Mouse (Mus musculus) testis, postnatal 14 days (tissue): Measurements from ENCODE around the gene Ildr1.

Experiments
- DNase-seq: peaks from one replicate; pipeline ENCODE4 v3.0.0; 2021; ENCODE audit warnings: low spot score

Gene Ildr1

GRCm38 (mm10) chr16:36693818-36694413 is at the start of gene Ildr1:
Gene Ildr1 (plus strand): TSS chr16:36693978.
- DNase-seq, result peak; percentile 12

DNA sequence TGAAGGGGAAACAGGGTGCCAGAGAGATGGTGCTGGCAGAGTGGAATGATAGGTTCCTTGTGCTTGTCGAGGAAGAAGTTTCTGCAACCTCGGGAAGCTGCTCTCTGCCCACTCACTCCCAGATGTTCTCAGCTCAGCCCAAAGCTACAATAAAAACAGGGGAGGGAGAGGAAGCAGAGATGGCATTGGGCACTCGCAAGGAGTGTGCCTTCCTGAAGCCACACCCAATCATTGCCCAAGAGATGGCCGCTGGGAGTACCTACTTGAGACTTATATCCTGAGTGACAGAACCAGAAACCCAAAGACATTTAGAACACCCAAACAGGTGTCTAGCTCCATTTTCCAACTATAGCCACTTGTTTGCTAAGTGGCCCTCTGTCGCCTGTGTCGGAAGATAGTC is 48.7 kb upstream of the Ildr1 start:
- no peak for DNase-seq

- no peak for DNase-seq
Observed at GRCm38 (mm10) chr16:36649304-36649703, 44.5 kb upstream of the Ildr1 start.

DNA sequence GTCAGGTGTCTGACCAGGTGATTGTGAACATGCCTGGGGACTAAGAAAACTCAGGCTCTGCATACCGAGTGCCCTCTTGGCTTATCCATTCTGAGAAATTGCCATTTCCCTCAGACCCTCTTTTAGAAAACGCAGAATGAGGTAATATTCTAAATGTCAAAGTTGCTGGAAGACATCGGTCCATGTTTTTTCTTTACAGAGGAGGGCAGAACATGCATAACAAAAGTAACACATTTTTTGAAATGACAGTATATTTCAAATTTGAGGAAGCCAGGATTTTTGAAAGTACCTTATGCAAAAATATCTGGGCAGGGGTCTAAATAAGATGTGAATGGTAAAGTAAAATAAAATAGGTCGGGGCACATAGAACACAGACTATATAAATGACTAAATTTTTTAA is 43.3 kb upstream of the Ildr1 start:
- DNase-seq, result no peak

DNA sequence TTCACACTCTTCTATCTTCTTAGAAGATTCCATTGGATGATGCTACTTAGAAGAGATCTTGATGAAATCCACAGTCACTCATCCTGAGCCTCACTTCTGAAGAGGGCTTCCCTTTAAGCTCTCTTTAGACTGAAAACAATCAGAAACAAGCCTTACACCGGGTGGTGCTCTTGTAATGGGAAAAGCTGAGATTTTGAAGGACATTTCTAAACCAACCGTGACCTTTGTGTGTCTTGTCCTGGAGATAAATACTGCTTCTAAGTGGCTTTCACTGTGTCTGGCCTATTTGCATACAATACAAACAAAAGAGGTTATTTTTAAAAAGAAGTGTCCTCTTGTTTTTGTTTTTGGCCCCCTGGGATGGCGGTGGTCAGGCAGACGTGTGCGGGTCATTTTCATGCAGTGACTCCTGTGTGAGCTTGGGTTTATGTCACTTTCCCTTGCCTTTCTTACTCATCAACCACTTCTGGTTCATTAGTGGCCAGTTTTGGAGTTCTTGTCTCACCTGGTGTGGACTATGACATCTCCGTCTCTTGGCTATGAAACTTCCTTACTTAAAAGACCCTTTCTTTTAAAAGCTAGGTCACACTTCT is 42.5 kb upstream of the Ildr1 start:
- DNase-seq, result no peak

- no peak for DNase-seq
Observed at GRCm38 (mm10) chr16:36655199-36655598, 38.6 kb upstream of the Ildr1 start.

DNA sequence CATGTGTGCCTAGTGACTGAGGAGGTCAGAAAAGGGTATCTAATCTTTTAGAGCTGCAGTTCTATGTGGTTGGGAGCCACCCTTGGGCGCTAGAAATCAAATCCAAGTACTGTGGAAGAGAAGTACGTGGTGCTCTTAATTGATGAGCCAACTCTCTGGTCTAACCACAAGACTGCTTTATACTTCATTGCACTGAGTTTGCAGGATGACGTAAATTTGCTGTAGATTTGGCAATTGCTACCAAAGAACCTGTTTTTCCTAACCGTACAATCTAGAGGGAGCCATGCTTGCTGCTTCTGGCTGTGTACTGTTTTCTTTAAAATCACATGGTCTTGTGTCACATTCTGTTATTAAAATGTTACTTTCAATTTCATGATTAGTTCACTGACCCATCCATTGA is 37.9 kb upstream of the Ildr1 start:
- DNase-seq, result no peak

- DNase-seq, result no peak
Observed at GRCm38 (mm10) chr16:36661330-36661729, 32.4 kb upstream of the Ildr1 start.

DNA sequence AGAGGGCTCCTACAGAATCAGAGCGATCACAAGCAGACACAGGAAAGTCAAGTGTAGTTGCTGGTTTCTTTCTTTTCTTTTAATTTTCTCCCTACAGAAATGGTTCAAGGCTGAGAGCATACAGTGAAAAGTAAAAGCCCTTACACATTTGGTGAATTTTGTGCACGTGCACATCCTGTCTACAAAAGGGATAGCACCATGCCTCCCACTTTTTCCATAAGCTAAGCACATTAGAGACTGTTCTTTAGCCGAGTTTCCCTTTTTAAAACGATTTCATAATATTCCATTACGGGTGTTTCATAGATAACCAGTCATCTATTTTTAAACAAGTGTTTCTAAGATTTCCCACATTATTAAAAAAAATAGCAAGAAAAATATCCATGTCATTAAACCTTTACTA is 30.3 kb upstream of the Ildr1 start:
- DNase-seq, result no peak

- DNase-seq, result no peak
Observed at GRCm38 (mm10) chr16:36665782-36666181, 28.0 kb upstream of the Ildr1 start, which contains the start of gene Cd86. Gene Cd86 (minus strand): TSS chr16:36666081.

DNA sequence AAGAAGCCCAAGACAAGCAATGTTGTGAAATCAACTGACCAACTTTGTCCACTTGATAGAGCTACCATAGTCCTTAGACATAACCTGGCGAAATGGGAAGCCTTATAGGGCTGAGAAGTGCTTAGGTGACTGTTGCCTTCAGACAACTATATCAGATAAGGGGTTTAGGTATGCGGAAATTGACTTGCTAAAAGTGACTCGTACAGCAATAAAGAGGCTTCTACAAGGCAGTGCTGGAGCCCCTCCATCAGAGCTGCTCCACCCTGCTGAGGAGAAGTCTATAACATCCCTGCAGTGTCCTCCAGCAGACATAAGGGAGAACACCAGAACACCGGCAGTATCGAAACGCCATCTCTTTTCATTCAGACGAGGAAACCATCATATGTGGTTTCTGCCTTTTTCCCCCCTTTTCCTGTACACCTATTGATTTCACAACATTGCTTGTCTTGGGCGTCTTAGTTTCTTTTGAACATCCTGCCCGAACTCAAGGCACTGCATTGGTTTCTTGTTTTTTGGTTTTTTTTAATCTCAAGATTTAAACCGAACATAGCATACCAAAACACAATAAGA is 27.2 kb upstream of the Ildr1 start:
- DNase-seq, result no peak

GRCm38 (mm10) chr16:36670590-36670989 is 23.2 kb upstream of the Ildr1 start:
- DNase-seq, result no peak

DNA sequence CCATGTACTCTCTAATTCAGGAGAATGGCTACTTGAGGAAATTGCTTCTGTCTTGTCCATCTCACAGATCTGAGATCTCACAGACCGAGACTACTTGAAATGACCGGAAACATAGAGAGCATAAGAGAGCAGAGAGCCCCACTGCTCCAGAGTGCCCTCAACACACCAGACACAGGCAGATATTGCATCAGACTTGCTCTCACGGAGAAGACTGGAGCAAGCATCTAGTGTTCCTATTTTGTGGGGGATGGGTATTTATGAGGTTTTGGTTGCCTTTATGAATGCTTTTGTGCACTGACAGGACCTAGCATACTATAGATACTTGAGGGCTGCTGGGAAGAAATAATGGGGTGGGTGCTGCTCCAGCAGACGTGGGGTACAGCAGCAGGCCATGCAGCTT is 20.6 kb upstream of the Ildr1 start:
- DNase-seq, result no peak

- DNase-seq, result no peak
Observed at GRCm38 (mm10) chr16:36674457-36675204, 19.1 kb upstream of the Ildr1 start.

DNA sequence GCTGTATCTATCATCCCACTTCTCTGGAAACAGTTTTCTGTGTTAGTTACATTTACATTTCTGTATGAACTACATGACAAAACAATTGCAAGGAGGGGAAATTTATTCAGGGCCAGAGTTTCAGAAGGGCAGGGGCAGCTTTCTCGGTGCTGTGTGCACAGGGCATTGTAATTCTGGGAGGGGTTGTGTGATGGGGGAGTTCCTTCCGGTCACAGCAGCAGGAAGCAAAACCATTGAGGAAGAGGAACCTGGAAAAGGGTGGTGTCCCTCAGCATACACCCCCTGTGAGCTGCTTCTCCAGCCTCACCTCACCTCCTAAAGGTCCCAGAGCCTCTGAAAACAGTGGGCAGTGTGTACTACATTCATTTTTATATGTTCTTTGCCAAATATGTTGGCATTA is 18.5 kb upstream of the Ildr1 start:
- no peak for DNase-seq

DNA sequence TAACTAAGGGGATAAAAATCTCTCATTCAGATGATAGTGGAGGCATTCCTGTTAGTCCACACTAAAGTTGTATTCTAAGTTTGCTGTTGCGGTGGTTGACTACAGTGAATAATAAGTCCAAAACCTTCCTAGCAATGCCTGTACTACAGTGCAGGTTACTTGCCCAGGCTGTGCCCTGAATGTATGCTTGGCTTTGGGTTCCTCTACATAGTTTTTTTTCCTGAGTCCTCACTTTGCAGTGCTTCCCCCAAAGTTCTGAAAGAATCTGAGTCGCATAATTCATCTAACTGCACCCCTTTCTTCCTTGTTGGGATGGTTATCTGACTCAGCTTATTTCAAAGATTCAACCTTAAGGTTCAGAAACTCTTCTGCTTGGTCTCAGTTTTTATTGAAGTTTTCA is 17.9 kb upstream of the Ildr1 start:
- DNase-seq, result no peak

DNA sequence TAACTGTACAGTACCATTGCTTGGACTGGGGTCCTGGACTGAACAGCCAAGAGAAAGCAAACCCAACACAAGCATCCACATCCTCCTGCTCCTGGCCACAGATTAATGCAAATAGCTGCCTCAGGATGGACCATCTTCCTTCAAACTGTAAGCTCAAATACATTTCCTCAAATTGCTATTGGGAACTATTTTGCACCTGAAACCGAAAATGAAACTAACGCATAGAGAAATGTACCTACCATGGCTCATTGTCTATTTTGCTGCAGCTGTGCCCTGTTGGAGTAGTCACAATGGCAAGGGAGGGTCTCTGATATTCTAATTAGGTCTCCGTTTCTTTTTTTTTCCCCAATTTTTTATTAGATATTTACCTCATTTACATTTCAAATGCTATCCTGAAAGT is 11.9 kb upstream of the Ildr1 start:
- DNase-seq, result no peak

- DNase-seq, result no peak
Observed at GRCm38 (mm10) chr16:36684325-36684918, 9.4 kb upstream of the Ildr1 start.

- no peak for DNase-seq
Observed at GRCm38 (mm10) chr16:36688076-36688475, 5.7 kb upstream of the Ildr1 start.

DNA sequence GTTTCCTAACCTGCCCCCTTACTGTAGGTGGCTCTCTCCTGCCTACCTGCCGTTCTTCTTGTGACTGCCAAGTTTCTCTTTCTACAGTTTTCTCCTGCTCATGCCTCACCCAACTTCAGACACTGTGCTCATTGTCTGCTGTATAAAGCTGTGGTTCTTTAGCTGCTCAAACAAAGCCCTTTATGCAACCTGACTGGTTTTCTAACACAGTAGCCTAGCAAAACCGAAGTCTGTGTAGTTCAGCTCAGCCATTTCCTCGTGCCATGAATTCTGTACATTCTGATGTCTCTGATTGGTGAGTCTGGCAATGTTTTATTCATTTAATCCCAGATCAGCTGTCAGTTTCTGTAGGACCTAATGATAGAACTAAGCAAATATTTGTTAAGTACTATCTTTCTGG is 2.3 kb upstream of the Ildr1 start:
- DNase-seq, result no peak

DNA sequence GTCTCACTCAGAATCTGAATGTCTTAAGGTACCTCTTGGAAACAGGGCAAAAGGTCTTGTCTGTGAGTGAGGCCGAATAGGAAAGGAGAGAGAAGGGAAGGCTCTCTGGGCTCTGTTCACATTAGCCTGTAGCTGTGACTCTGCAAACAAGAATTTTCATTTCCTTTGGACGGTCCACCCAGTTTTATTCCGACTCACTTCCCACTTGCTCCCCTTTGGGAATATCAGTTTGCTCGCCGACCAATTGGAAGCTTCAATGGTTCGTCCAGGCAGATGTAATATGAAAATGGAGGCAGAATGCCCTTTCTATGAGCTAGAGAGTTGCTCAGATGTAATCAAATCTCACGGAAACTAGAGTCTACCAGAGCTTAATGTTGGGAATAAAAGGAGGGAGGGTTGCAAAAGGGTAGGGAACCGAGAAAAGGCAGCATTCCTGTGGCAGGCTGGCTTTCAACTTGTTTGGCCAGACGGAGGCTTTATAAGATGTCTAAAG is 1.1 kb downstream of the Ildr1 start:
- DNase-seq, result no peak

DNA sequence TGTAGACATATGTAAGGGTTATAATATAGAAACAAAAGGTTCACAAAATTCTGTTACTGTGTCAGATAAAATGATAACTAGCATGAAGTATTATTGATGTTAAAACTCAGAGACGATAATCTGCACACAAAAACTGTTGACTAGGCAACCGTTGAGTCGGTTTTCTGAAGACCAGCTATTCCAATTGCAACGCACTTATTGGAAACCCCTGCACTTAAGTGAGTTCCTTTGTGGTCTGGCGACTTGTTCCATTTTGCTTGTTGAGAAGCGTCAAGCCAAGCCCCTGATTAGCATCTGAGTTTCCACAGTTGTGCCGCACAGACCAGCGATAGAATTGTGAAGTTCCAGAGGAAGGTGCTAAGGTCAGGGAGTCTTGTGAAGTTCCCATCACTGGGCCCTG is 3.6 kb downstream of the Ildr1 start:
- no peak for DNase-seq

DNA sequence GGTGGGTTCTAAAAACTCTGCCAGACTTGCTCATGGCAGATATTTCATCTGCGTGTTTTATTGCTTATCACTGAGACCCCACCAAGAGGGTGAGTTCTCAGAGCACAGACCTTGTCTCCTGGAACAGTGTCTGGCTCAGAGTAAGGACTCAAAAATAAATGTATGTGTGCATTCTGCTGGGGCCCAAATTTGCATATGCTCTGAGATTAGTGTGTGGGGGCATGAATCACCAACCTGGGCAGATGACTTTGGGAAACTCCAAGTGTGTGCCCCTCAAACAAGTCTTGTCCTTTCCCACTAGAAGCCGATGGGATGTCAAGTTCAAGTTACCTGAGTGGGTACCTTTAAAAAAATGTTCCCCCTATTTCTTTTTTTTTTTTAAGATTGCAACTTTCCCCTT is 6.7 kb downstream of the Ildr1 start:
- no peak for DNase-seq
